Mouse (Mus musculus) lung, postnatal 0 days (tissue): ENCODE results near the gene Lrrc20.
A peak's percentile ranks its signal among the peaks of the same experiment; 100 is the strongest.

Experiments used
- CTCF ChIP-seq: IDR thresholded peaks from 2 replicates; pipeline ENCODE4 v1.5.1; 2016; ENCODE audit warnings: antibody characterized with exemption, mild to moderate bottlenecking
- EP300 ChIP-seq: IDR thresholded peaks from 2 replicates; pipeline ENCODE4 v1.6.1; 2016; ENCODE audit warnings: antibody characterized with exemption, mild to moderate bottlenecking, control low read depth

- TF ChIP-seq CTCF (no peak), EP300 (peak; percentile 68)
Measured at GRCm38 (mm10) chr10:61451463-61451930, 24.1 kb upstream of the Lrrc20 start.
